Comparison of ENCODE assay signal across 25 mouse cellular contexts in the genomic region with DNA sequence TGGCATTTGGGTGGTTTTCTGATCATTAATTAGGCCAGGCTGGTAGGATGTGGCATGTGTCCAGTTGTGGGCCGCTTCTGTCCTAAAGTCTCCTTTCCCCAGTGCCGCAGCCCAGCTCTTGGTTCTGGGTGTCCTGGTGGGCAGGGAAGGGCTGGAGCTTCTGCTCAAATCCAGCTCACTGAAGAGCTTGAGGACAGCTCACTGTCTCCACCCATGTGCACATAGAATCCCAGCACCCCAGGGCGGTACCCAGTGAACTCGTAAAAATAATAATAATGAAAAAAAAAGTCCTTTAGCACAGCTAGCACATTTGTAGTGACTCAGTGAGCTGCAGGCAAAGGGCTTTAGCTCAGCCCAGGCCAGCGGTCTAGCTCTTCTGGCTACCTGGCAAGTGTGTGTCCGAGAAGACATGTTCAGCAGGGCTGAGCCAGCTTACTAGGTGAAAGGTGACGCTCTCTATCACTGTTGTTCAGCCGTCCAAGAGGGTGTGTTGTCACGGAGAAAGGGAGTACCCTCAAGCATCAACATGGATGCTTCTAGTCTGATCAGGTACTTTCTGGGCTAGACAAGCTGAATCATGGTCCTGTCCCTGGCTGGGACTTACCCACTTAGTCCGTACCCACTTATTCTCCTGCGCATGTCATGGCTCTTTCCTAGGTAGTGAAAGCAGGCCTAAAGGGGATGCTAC. TPM values are rescaled to one million over a fixed set of nuclear protein-coding genes. Genes with fewer than 3 reads are reported as not detected.
A peak's percentile ranks its signal among the peaks of the same experiment; 100 is the strongest.
DNase-seq lines count a peak whose midpoint lies in the region; ATAC-seq and TF ChIP-seq lines count a peak whose summit lies in the region.
"Had no signal": no experiment of that assay in that cellular context is flagged by ENCODE, and none has a peak within 500 bp of the region (broad histone marks: within the 10 kb centered on the region; RNA-seq: fewer than 3 reads in every experiment).

No protein-coding gene starts in this region.

- no peaks in the 10 kb centered on the region for H3K9me3 ChIP-seq in intestine, embryonic 16.5 days (ENCODE audit: control insufficient read depth, low read length)
- no peaks in the 10 kb centered on the region for H3K9me3 ChIP-seq in intestine, embryonic 15.5 days
- H3K9me3 ChIP-seq in intestine, postnatal 0 days (ENCODE audit: control insufficient read depth), result no peaks in the 10 kb centered on the region
- H3K9me3 ChIP-seq in liver, postnatal 0 days (ENCODE audit: low read length), result no peaks in the 10 kb centered on the region
- no peaks in the 10 kb centered on the region for H3K9me3 ChIP-seq in hindbrain, embryonic 16.5 days (ENCODE audit: control insufficient read depth, low read length)
- H3K9me3 ChIP-seq: embryonic facial prominence, embryonic 13.5 days; hindbrain, embryonic 13.5 days; midbrain, embryonic 12.5 days had no signal

- H3K4me2 ChIP-seq in intestine, embryonic 16.5 days (ENCODE audit: low read depth, low read length), result no peak overlapping the region
- H3K4me2 ChIP-seq in intestine, embryonic 15.5 days (replicated peaks), result no peak overlapping the region
- no peak overlapping the region for H3K4me2 ChIP-seq in intestine, postnatal 0 days (replicated peaks; ENCODE audit: low read depth)
- 0 out of 2 replicates have a peak overlapping the region, but pooled peaks have one; percentile 22 for H3K4me2 ChIP-seq in liver, postnatal 0 days (ENCODE audit: low read depth, low read length)
- no peak overlapping the region for H3K4me2 ChIP-seq in hindbrain, embryonic 16.5 days (ENCODE audit: low read length)
- H3K4me2 ChIP-seq: embryonic facial prominence, embryonic 13.5 days; hindbrain, embryonic 13.5 days; lung, embryonic 14.5 days; midbrain, embryonic 12.5 days had no signal

- H3K36me3 ChIP-seq in intestine, embryonic 16.5 days (ENCODE audit: control insufficient read depth, insufficient read depth, low read length), result 0 out of 2 replicates have a peak, but pooled peaks cover 3% of the 10 kb centered on the region
- 0 out of 2 replicates have a peak, but pooled peaks cover 7% of the 10 kb centered on the region for H3K36me3 ChIP-seq in intestine, embryonic 15.5 days
- H3K36me3 ChIP-seq in intestine, postnatal 0 days (ENCODE audit: control insufficient read depth, insufficient read depth), result peaks cover 7% of the 10 kb centered on the region; the same call in 1 of the 2 replicates
- H3K36me3 ChIP-seq in liver, postnatal 0 days (replicated peaks; ENCODE audit: insufficient read depth, low read length), result 0 out of 2 replicates have a peak, but pooled peaks cover 13% of the 10 kb centered on the region
- peaks cover 4% of the 10 kb centered on the region for H3K36me3 ChIP-seq in hindbrain, embryonic 16.5 days (ENCODE audit: control insufficient read depth, insufficient read depth, low read length)

- H3K27me3 ChIP-seq in intestine, embryonic 16.5 days (replicated peaks; ENCODE audit: control insufficient read depth, insufficient read depth, low read length), result no peaks in the 10 kb centered on the region
- no peaks in the 10 kb centered on the region for H3K27me3 ChIP-seq in intestine, embryonic 15.5 days (replicated peaks)
- no peaks in the 10 kb centered on the region for H3K27me3 ChIP-seq in intestine, postnatal 0 days (replicated peaks; ENCODE audit: control insufficient read depth, insufficient read depth, low read length)
- no peaks in the 10 kb centered on the region for H3K27me3 ChIP-seq in liver, postnatal 0 days (ENCODE audit: insufficient read depth, low read length)
- H3K27me3 ChIP-seq in hindbrain, embryonic 16.5 days (replicated peaks; ENCODE audit: control insufficient read depth, insufficient read depth, low read length), result no peaks in the 10 kb centered on the region
- H3K27me3 ChIP-seq: embryonic facial prominence, embryonic 13.5 days; hindbrain, embryonic 13.5 days; midbrain, embryonic 12.5 days had no signal

- 90% methylated on average over 11 of the region's 11 CpGs for WGBS in intestine, embryonic 16.5 days
- 89% methylated on average over 11 of the region's 11 CpGs for WGBS in intestine, embryonic 15.5 days
- 78% methylated on average over 11 of the region's 11 CpGs for WGBS in intestine, postnatal 0 days
- WGBS in liver, postnatal 0 days (ENCODE audit: insufficient replicate concordance), result 81% methylated on average over 11 of the region's 11 CpGs
- 95% methylated on average over 11 of the region's 11 CpGs for WGBS in hindbrain, embryonic 16.5 days

- H3K27ac ChIP-seq in intestine, embryonic 16.5 days (ENCODE audit: low read length), result no peak overlapping the region
- H3K27ac ChIP-seq in intestine, embryonic 15.5 days, result no peak overlapping the region
- H3K27ac ChIP-seq in intestine, postnatal 0 days (ENCODE audit: low read depth, low read length), result no peak overlapping the region
- H3K27ac ChIP-seq in liver, postnatal 0 days (ENCODE audit: low read depth), result peak overlapping the region; percentile 80
- H3K27ac ChIP-seq in hindbrain, embryonic 16.5 days (ENCODE audit: low read depth, low read length), result no peak overlapping the region
- H3K27ac ChIP-seq: embryonic facial prominence, embryonic 13.5 days; hindbrain, embryonic 13.5 days; kidney, postnatal 0 days; left cerebral cortex, adult 2 months; midbrain, embryonic 12.5 days had no signal

- H3K9ac ChIP-seq in intestine, embryonic 16.5 days (ENCODE audit: low read depth, low read length), result no peak overlapping the region
- no peak overlapping the region for H3K9ac ChIP-seq in intestine, embryonic 15.5 days
- no peak overlapping the region for H3K9ac ChIP-seq in intestine, postnatal 0 days (ENCODE audit: low read depth, low read length)
- peak overlapping the region; percentile 44; the same call in 1 of the 2 replicates for H3K9ac ChIP-seq in liver, postnatal 0 days (replicated peaks)
- no peak overlapping the region for H3K9ac ChIP-seq in hindbrain, embryonic 16.5 days (ENCODE audit: low read depth, low read length)
- H3K9ac ChIP-seq: embryonic facial prominence, embryonic 13.5 days; hindbrain, embryonic 13.5 days; lung, embryonic 14.5 days; midbrain, embryonic 12.5 days had no signal

- peak; percentile 17; the same call in 1 of the 2 replicates for ATAC-seq in intestine, embryonic 16.5 days
- ATAC-seq in intestine, embryonic 15.5 days, result no peak
- 0 out of 2 replicates have a peak, but pooled peaks have one; percentile 23 for ATAC-seq in intestine, postnatal 0 days
- peak; percentile 80 for ATAC-seq in liver, postnatal 0 days
- ATAC-seq in hindbrain, embryonic 16.5 days, result no peak

- peaks cover 7% of the 10 kb centered on the region; the same call in 1 of the 2 replicates for H3K4me1 ChIP-seq in intestine, embryonic 16.5 days (ENCODE audit: control insufficient read depth, insufficient read depth, low read length)
- H3K4me1 ChIP-seq in intestine, embryonic 15.5 days (replicated peaks), result 0 out of 2 replicates have a peak, but pooled peaks cover 3% of the 10 kb centered on the region
- H3K4me1 ChIP-seq in intestine, postnatal 0 days (replicated peaks; ENCODE audit: control insufficient read depth, insufficient read depth, low read length), result 0 out of 2 replicates have a peak, but pooled peaks cover 4% of the 10 kb centered on the region
- H3K4me1 ChIP-seq in liver, postnatal 0 days (ENCODE audit: insufficient read depth), result peaks cover 14% of the 10 kb centered on the region; the same call in 1 of the 2 replicates
- H3K4me1 ChIP-seq in hindbrain, embryonic 16.5 days (ENCODE audit: control insufficient read depth, insufficient read depth, low read depth, low read length), result no peaks in the 10 kb centered on the region
- H3K4me1 ChIP-seq: embryonic facial prominence, embryonic 13.5 days; midbrain, embryonic 12.5 days had no signal

- TF ChIP-seq CTCF in intestine, postnatal 0 days (IDR thresholded peaks at IDR 0.05; ENCODE audit: low read depth), result no peak
- TF ChIP-seq CTCF in liver, postnatal 0 days (IDR thresholded peaks at IDR 0.05; ENCODE audit: low read depth), result no peak

- no peak overlapping the region for H3K4me3 ChIP-seq in intestine, embryonic 16.5 days (ENCODE audit: low read length)
- H3K4me3 ChIP-seq in intestine, embryonic 15.5 days (replicated peaks), result no peak overlapping the region
- no peak overlapping the region for H3K4me3 ChIP-seq in intestine, postnatal 0 days (ENCODE audit: low read depth, low read length)
- H3K4me3 ChIP-seq in liver, postnatal 0 days (ENCODE audit: low read depth, low read length), result no peak overlapping the region
- H3K4me3 ChIP-seq in hindbrain, embryonic 16.5 days (ENCODE audit: low read length), result no peak overlapping the region
- H3K4me3 ChIP-seq: embryonic facial prominence, embryonic 13.5 days; hindbrain, embryonic 13.5 days; left cerebral cortex, adult 2 months; midbrain, embryonic 12.5 days had no signal

- DNase-seq in liver, postnatal 0 days, result peak; percentile 49
- no peak for DNase-seq in right cerebral cortex, adult 2 months (ENCODE audit: low spot score in 2 of 2)
- DNase-seq in left cerebral cortex, adult 8-10 months (ENCODE audit: low spot score in 2 of 2), result no peak
- DNase-seq: adrenal gland, postnatal 10 days; cerebellum, adult 2 months; gastrocnemius, postnatal 14 days; kidney, adult 11 months; lung, embryonic 14.5 days; lung, postnatal 4 days; right cerebral cortex, postnatal 4 days; thymus, adult 18-20 months had no signal

- no peak for TF ChIP-seq EP300 in liver, postnatal 0 days (IDR thresholded peaks at IDR 0.05; ENCODE audit: low read depth)

RNA-seq across cellular contexts. Expression of gene Nfatc3, which starts 11.6 kb away (rescaled TPM):
- polyA plus RNA-seq in intestine, embryonic 16.5 days (2015; fragmentation: Nextera tagmentation; extraction: Ambion mirVana), result 4.0 and 4.5 TPM in 2 replicates
- 6.0 and 6.2 TPM in 2 replicates for polyA plus RNA-seq in intestine, embryonic 15.5 days (2015; fragmentation: Nextera tagmentation; extraction: Ambion mirVana)
- polyA plus RNA-seq in intestine, postnatal 0 days (2015; fragmentation: Nextera tagmentation; extraction: Ambion mirVana), result 3.1 and 4.1 TPM in 2 replicates
- polyA plus RNA-seq in liver, postnatal 0 days (2015; fragmentation: Nextera tagmentation; extraction: Ambion mirVana), result 2.3 TPM in 2 replicates
- 2.1 and 2.6 TPM in 2 replicates for polyA plus RNA-seq in hindbrain, embryonic 16.5 days (2015; fragmentation: Nextera tagmentation; extraction: Ambion mirVana)
- 10 to 100 TPM; 12.9 to 15.5 (median 14.7) TPM for total RNA-seq in left cerebral cortex, adult 8-10 months (2022)

RNA-seq across cellular contexts. Expression of gene Ddx28, which starts 35.3 kb away (rescaled TPM):
- 13.7 and 15.1 TPM in 2 replicates for polyA plus RNA-seq in intestine, embryonic 16.5 days (2015; fragmentation: Nextera tagmentation; extraction: Ambion mirVana)
- 14.2 and 15.5 TPM in 2 replicates for polyA plus RNA-seq in intestine, embryonic 15.5 days (2015; fragmentation: Nextera tagmentation; extraction: Ambion mirVana)
- 7.5 and 8.5 TPM in 2 replicates for polyA plus RNA-seq in intestine, postnatal 0 days (2015; fragmentation: Nextera tagmentation; extraction: Ambion mirVana)
- 13.0 and 14.7 TPM in 2 replicates for polyA plus RNA-seq in liver, postnatal 0 days (2015; fragmentation: Nextera tagmentation; extraction: Ambion mirVana)
- 20.3 and 22.1 TPM in 2 replicates for polyA plus RNA-seq in hindbrain, embryonic 16.5 days (2015; fragmentation: Nextera tagmentation; extraction: Ambion mirVana)
- total RNA-seq in left cerebral cortex, adult 8-10 months (2022), result 10 to 100 TPM; 13.9 to 16.8 (median 14.8) TPM

RNA-seq across cellular contexts. Expression of gene Dpep2nb, which starts 41.2 kb away (rescaled TPM):
- polyA plus RNA-seq in intestine, embryonic 16.5 days (2015; fragmentation: Nextera tagmentation; extraction: Ambion mirVana), result 0.12 TPM in 1 of 2 replicates, not detected in the other
- not detected in 2 replicates for polyA plus RNA-seq in intestine, embryonic 15.5 days (2015; fragmentation: Nextera tagmentation; extraction: Ambion mirVana)
- not detected in 2 replicates for polyA plus RNA-seq in intestine, postnatal 0 days (2015; fragmentation: Nextera tagmentation; extraction: Ambion mirVana)
- not detected in 2 replicates for polyA plus RNA-seq in liver, postnatal 0 days (2015; fragmentation: Nextera tagmentation; extraction: Ambion mirVana)
- not detected in 2 replicates for polyA plus RNA-seq in hindbrain, embryonic 16.5 days (2015; fragmentation: Nextera tagmentation; extraction: Ambion mirVana)
- under 1 TPM in 1 of 4 experiments, not detected in 3; 0.57 TPM for total RNA-seq in left cerebral cortex, adult 8-10 months (2022)
- total RNA-seq: adrenal gland, postnatal 10 days; gastrocnemius, postnatal 14 days; layer of hippocampus, adult 18-20 months; left cerebral cortex, adult 2 months; MEL had no signal
- polyA plus RNA-seq: brain, embryonic 14.5 days; cerebellum, adult 2 months; embryonic facial prominence, embryonic 13.5 days; heart, embryonic 14.5 days; hindbrain, embryonic 13.5 days; kidney, postnatal 0 days; limb, embryonic 11.5 days; lung, embryonic 14.5 days had no signal

RNA-seq across cellular contexts. Expression of gene Dus2, which starts 55.9 kb away (rescaled TPM):
- 17.2 and 17.6 TPM in 2 replicates for polyA plus RNA-seq in intestine, embryonic 16.5 days (2015; fragmentation: Nextera tagmentation; extraction: Ambion mirVana)
- polyA plus RNA-seq in intestine, embryonic 15.5 days (2015; fragmentation: Nextera tagmentation; extraction: Ambion mirVana), result 16.2 and 17.5 TPM in 2 replicates
- 7.6 and 8.3 TPM in 2 replicates for polyA plus RNA-seq in intestine, postnatal 0 days (2015; fragmentation: Nextera tagmentation; extraction: Ambion mirVana)
- polyA plus RNA-seq in liver, postnatal 0 days (2015; fragmentation: Nextera tagmentation; extraction: Ambion mirVana), result 8.2 and 9.5 TPM in 2 replicates
- polyA plus RNA-seq in hindbrain, embryonic 16.5 days (2015; fragmentation: Nextera tagmentation; extraction: Ambion mirVana), result 30.3 and 31.8 TPM in 2 replicates
- total RNA-seq in left cerebral cortex, adult 8-10 months (2022), result 10 to 100 TPM; 18.0 to 23.1 (median 20.5) TPM

Comparison
In these comparisons a context has a peak if more than half of its experiments do, and no peak if none do; other contexts are left out.
1. ATAC-seq: peak in intestine, embryonic 16.5 days (single experiment), intestine, postnatal 0 days (single experiment) and liver, postnatal 0 days (single experiment); none in intestine, embryonic 15.5 days (single experiment) and hindbrain, embryonic 16.5 days (single experiment).